Mouse (Mus musculus) heart, postnatal 0 days (tissue): ENCODE results near the gene Plcb4. TPM values are rescaled to one million over a fixed set of nuclear protein-coding genes. Genes with fewer than 3 reads are reported as not detected.
A peak's percentile ranks its signal among the peaks of the same experiment; 100 is the strongest.
"Not testable (repeated sequence)": the region's sequence is repeated elsewhere in the genome, so short reads cannot be mapped to it uniquely, and the experiment has no call there.

Experiments
- ATAC-seq: fragments of 200-750 bp; cut with Nextera tagmentation; 2 replicates; pipeline ENCODE4 v1.8.0; 2017; ENCODE audit warnings: low read depth, moderate number of reproducible peaks, moderate library complexity; ENCODE audit not compliant: insufficient read depth
- DNase-seq: peaks from one replicate; pipeline ENCODE4 v3.0.0-alpha.2; 2016; ENCODE audit warnings: low spot score
- H3K27ac ChIP-seq: fragments of 300-500 bp; sonication (generic); 2 replicates; pipeline ENCODE4 v1.5.1; 2014; ENCODE audit warnings: low read depth, mild to moderate bottlenecking
- H3K27me3 ChIP-seq: fragments of 300-500 bp; sonication (generic); 2 replicates; pipeline ENCODE4 v1.6.1; 2014; ENCODE audit warnings: low read length, mixed read lengths; ENCODE audit not compliant: control insufficient read depth, insufficient read depth
- H3K36me3 ChIP-seq: fragments of 300-500 bp; sonication (generic); replicated peaks from 2 replicates; pipeline ENCODE4 v1.6.1; 2014; ENCODE audit warnings: low read length, mixed read lengths; ENCODE audit not compliant: control insufficient read depth, insufficient read depth
- H3K4me1 ChIP-seq: fragments of 300-500 bp; sonication (generic); 2 replicates; pipeline ENCODE4 v1.6.1; 2014; ENCODE audit warnings: antibody characterized with exemption; ENCODE audit not compliant: control insufficient read depth, insufficient read depth
- H3K4me2 ChIP-seq: fragments of 300-500 bp; sonication (generic); 2 replicates; pipeline ENCODE4 v1.6.1; 2014; ENCODE audit warnings: low read depth, mild to moderate bottlenecking, low read length, moderate library complexity
- H3K4me3 ChIP-seq: fragments of 300-500 bp; sonication (generic); 2 replicates; pipeline ENCODE4 v1.5.1; 2014; ENCODE audit warnings: low read depth, low read length
- H3K9ac ChIP-seq: fragments of 300-500 bp; sonication (generic); replicated peaks from 2 replicates; pipeline ENCODE4 v1.6.1; 2014; ENCODE audit warnings: low read depth, low read length, mixed read lengths
- H3K9me3 ChIP-seq: fragments of 300-500 bp; sonication (generic); replicated peaks from 2 replicates; pipeline ENCODE4 v1.6.1; 2016; ENCODE audit warnings: low read length; ENCODE audit not compliant: control insufficient read depth
- CTCF ChIP-seq: IDR thresholded peaks from 2 replicates; pipeline ENCODE4 v1.5.1; 2016; ENCODE audit warnings: antibody characterized with exemption, control low read depth, low read depth
- EP300 ChIP-seq: IDR thresholded peaks from 2 replicates; pipeline ENCODE4 v1.6.1; 2016; ENCODE audit warnings: antibody characterized with exemption, low read depth
- WGBS: fragments of 180-500 bp; shearing (Covaris S2); extraction: QIAGEN DNeasy Blood & Tissue Kit; methylation state at CpG from one replicate; pipeline ENCODE4 v1.1.7; 2014; 5-methylcytosine and 5-hydroxymethylcytosine counted together
- polyA plus RNA-seq: library from polyadenylated mRNA; unstranded; fragments of >200 nt; fragmentation: Nextera tagmentation; extraction: Ambion mirVana; gene quantifications from 2 replicates; pipeline ENCODE4 v1.2.1, GENCODE M21; 2015
- total RNA-seq: library from RNA; depleted of rRNA; stranded (reverse); fragments of >200 nt; gene quantifications from 2 replicates; pipeline ENCODE4 v1.2.3, GENCODE M21; 2014; ENCODE audit warnings: low replicate concordance

Plcb4 gene
- total and polyA plus RNA-seq, 2 experiments from 2014 or later: 34.7 to 57.0 TPM

- H3K36me3 ChIP-seq: no peaks in the 10 kb centered on the region
- ATAC-seq: no peak
- 85% methylated on average over 4 of the region's 4 CpGs for WGBS
- H3K27ac ChIP-seq: no peak overlapping the region
- H3K4me3 ChIP-seq: no peak overlapping the region
- H3K27me3 ChIP-seq: no peaks in the 10 kb centered on the region
- no peak overlapping the region for H3K9ac ChIP-seq
- no peak for DNase-seq
- no peak for TF ChIP-seq EP300
- TF ChIP-seq CTCF: no peak
- no peaks in the 10 kb centered on the region for H3K9me3 ChIP-seq
- H3K4me1 ChIP-seq: peaks cover 44% of the 10 kb centered on the region
- no peak overlapping the region for H3K4me2 ChIP-seq
Measured at GRCm38 (mm10) chr2:135727925-135728324, 69.1 kb downstream of the Plcb4 start.

GRCm38 (mm10) chr2:135731591-135731990 is 72.8 kb downstream of the Plcb4 start:
- DNase-seq (peak; percentile 82), ATAC-seq (peak; percentile 89)
- Histone ChIP-seq H3K9ac (no peak overlapping the region), H3K36me3 (no peaks in the 10 kb centered on the region), H3K4me1 (peaks cover 35% of the 10 kb centered on the region), H3K9me3 (no peaks in the 10 kb centered on the region), H3K27ac (peak overlapping the region; percentile 68), H3K4me2 (no peak overlapping the region), H3K4me3 (no peak overlapping the region), H3K27me3 (no peaks in the 10 kb centered on the region)
- TF ChIP-seq EP300 (no peak), CTCF (no peak)
- 28% methylated on average over 6 of the region's 6 CpGs for WGBS

GRCm38 (mm10) chr2:135732651-135733050 is 73.8 kb downstream of the Plcb4 start:
- H3K9ac ChIP-seq: no peak overlapping the region
- no peak for TF ChIP-seq CTCF
- no peak for TF ChIP-seq EP300
- peaks cover 37% of the 10 kb centered on the region for H3K4me1 ChIP-seq
- H3K36me3 ChIP-seq: no peaks in the 10 kb centered on the region
- ATAC-seq (no peak), DNase-seq (no peak)
- H3K27me3 ChIP-seq: no peaks in the 10 kb centered on the region
- H3K4me2 ChIP-seq: no peak overlapping the region
- H3K9me3 ChIP-seq: no peaks in the 10 kb centered on the region
- no peak overlapping the region for H3K4me3 ChIP-seq
- H3K27ac ChIP-seq: peak overlapping the region; percentile 8
- WGBS: 57% methylated on average over 4 of the region's 4 CpGs

- Histone ChIP-seq H3K9me3 (no peaks in the 10 kb centered on the region), H3K4me3 (no peak overlapping the region), H3K27ac (no peak overlapping the region), H3K27me3 (no peaks in the 10 kb centered on the region), H3K9ac (no peak overlapping the region), H3K36me3 (no peaks in the 10 kb centered on the region), H3K4me1 (peaks cover 33% of the 10 kb centered on the region), H3K4me2 (no peak overlapping the region)
- 55% methylated on average over 10 of the region's 10 CpGs for WGBS
- peak; percentile 25; the same call in 1 of the 2 replicates for ATAC-seq
- no peak for DNase-seq
- TF ChIP-seq CTCF (peak; percentile 47), EP300 (no peak)
Measured at GRCm38 (mm10) chr2:135733926-135734510, 75.2 kb downstream of the Plcb4 start.

- Histone ChIP-seq H3K4me3 (no peak overlapping the region), H3K4me1 (peaks cover 17% of the 10 kb centered on the region; the same call in 1 of the 2 replicates), H3K9me3 (no peaks in the 10 kb centered on the region), H3K27me3 (no peaks in the 10 kb centered on the region), H3K9ac (no peak overlapping the region), H3K36me3 (no peaks in the 10 kb centered on the region), H3K4me2 (no peak overlapping the region), H3K27ac (no peak overlapping the region)
- no peak for ATAC-seq
- 57% methylated on average over 9 of the region's 9 CpGs for WGBS
- no peak for TF ChIP-seq CTCF
- no peak for DNase-seq
Measured at GRCm38 (mm10) chr2:135737506-135737905, 78.7 kb downstream of the Plcb4 start.

GRCm38 (mm10) chr2:135738022-135738780 is 79.4 kb downstream of the Plcb4 start:
- H3K9ac ChIP-seq: not testable (repeated sequence)

More at GRCm38 (mm10) chr2:135738022-135738780, 79.4 kb downstream of the Plcb4 start:
- Histone ChIP-seq H3K27ac (0 out of 2 replicates have a peak overlapping the region, but pooled peaks have one; percentile 7), H3K4me1 (peaks cover 17% of the 10 kb centered on the region)
- 72% methylated on average over 7 of the region's 7 CpGs for WGBS
- not testable (repeated sequence) for H3K4me2 ChIP-seq, H3K4me3 ChIP-seq, DNase-seq, H3K36me3 ChIP-seq, ATAC-seq, H3K9me3 ChIP-seq, H3K27me3 ChIP-seq
